Mouse (Mus musculus): ENCODE measurements around the gene Mta3. TPM values are rescaled to one million over a fixed set of nuclear protein-coding genes. Genes with fewer than 3 reads are reported as not detected.

Gene Mta3
- polyA plus RNA-seq, 1 experiment from 2014 or later, result 34.3 TPM

GRCm38 (mm10) chr17:83823835-83824234 lies 117.9 kb downstream of the Mta3 start:
- Histone ChIP-seq H3K36me3 (replicated peaks; ENCODE audit: control insufficient read depth, insufficient read depth) (no peaks in the 10 kb centered on the region), H3K4me1 (replicated peaks; ENCODE audit: control insufficient read depth, insufficient read depth, low read length) (peaks cover 13% of the 10 kb centered on the region), H3K9ac (no peak overlapping the region), H3K4me2 (replicated peaks) (no peak overlapping the region), H3K9me3 (ENCODE audit: control insufficient read depth, low read length) (no peaks in the 10 kb centered on the region), H3K4me3 (replicated peaks; ENCODE audit: low read length) (no peak overlapping the region), H3K27ac (no peak overlapping the region), H3K27me3 (ENCODE audit: control insufficient read depth, insufficient read depth, low read length) (no peaks in the 10 kb centered on the region)
- ATAC-seq (ENCODE audit: low FRiP score), result no peak
- no peak for DNase-seq (ENCODE audit: low spot score)
- 91% methylated on average over 7 of the region's 7 CpGs for whole genome bisulfite sequencing

GRCm38 (mm10) chr17:83829356-83829755 lies 123.4 kb downstream of the Mta3 start:
- 70% methylated on average over 3 of the region's 3 CpGs for WGBS
- H3K4me3 ChIP-seq (replicated peaks; ENCODE audit: low read length), result no peak overlapping the region
- ATAC-seq (ENCODE audit: low FRiP score) (no peak), DNase-seq (ENCODE audit: low spot score) (no peak)
- H3K27me3 ChIP-seq (ENCODE audit: control insufficient read depth, insufficient read depth, low read length), result no peaks in the 10 kb centered on the region
- H3K36me3 ChIP-seq (replicated peaks; ENCODE audit: control insufficient read depth, insufficient read depth), result no peaks in the 10 kb centered on the region
- H3K4me2 ChIP-seq (replicated peaks), result no peak overlapping the region
- no peak overlapping the region for H3K9ac ChIP-seq
- no peaks in the 10 kb centered on the region for H3K4me1 ChIP-seq (replicated peaks; ENCODE audit: control insufficient read depth, insufficient read depth, low read length)
- no peaks in the 10 kb centered on the region for H3K9me3 ChIP-seq (ENCODE audit: control insufficient read depth, low read length)
- H3K27ac ChIP-seq, result no peak overlapping the region

GRCm38 (mm10) chr17:83830616-83831292 lies 124.8 kb downstream of the Mta3 start:
- Histone ChIP-seq H3K27me3 (ENCODE audit: control insufficient read depth, insufficient read depth, low read length) (no peaks in the 10 kb centered on the region), H3K4me3 (replicated peaks; ENCODE audit: low read length) (no peak overlapping the region), H3K9me3 (ENCODE audit: control insufficient read depth, low read length) (no peaks in the 10 kb centered on the region), H3K36me3 (replicated peaks; ENCODE audit: control insufficient read depth, insufficient read depth) (no peaks in the 10 kb centered on the region), H3K4me2 (replicated peaks) (no peak overlapping the region), H3K4me1 (replicated peaks; ENCODE audit: control insufficient read depth, insufficient read depth, low read length) (no peaks in the 10 kb centered on the region), H3K9ac (no peak overlapping the region), H3K27ac (no peak overlapping the region)
- no peak for ATAC-seq (ENCODE audit: low FRiP score)
- no peak for DNase-seq (ENCODE audit: low spot score)
- WGBS, result 92% methylated on average over 4 of the region's 4 CpGs

DNA sequence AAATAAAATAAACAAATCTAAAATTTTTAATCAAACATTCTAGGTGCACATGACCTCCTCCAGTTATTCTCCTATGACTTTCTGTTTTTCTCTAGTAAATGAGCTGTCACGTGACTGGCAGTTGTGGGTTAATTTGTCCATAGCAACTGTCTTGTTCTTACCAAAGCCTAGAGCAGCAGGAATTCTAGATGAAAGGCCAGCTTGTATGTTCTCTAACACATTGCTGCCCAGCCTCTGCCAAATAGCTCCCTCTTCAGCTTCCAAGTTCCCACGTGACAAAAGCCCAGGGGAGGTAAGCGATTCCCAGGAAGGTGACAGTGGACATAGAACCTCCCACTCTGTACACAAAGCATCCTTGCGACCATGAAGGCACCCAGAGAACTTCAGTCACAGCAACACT lies 128.2 kb downstream of the Mta3 start:
- Histone ChIP-seq H3K27ac (no peak overlapping the region), H3K27me3 (ENCODE audit: control insufficient read depth, insufficient read depth, low read length) (no peaks in the 10 kb centered on the region), H3K4me3 (replicated peaks; ENCODE audit: low read length) (no peak overlapping the region), H3K4me1 (replicated peaks; ENCODE audit: control insufficient read depth, insufficient read depth, low read length) (no peaks in the 10 kb centered on the region), H3K9ac (no peak overlapping the region), H3K4me2 (replicated peaks) (no peak overlapping the region), H3K9me3 (ENCODE audit: control insufficient read depth, low read length) (no peaks in the 10 kb centered on the region), H3K36me3 (replicated peaks; ENCODE audit: control insufficient read depth, insufficient read depth) (no peaks in the 10 kb centered on the region)
- no peak for DNase-seq (ENCODE audit: low spot score)
- whole genome bisulfite sequencing, result 49% methylated on average over 4 of the region's 4 CpGs
- no peak for ATAC-seq (ENCODE audit: low FRiP score)

DNA sequence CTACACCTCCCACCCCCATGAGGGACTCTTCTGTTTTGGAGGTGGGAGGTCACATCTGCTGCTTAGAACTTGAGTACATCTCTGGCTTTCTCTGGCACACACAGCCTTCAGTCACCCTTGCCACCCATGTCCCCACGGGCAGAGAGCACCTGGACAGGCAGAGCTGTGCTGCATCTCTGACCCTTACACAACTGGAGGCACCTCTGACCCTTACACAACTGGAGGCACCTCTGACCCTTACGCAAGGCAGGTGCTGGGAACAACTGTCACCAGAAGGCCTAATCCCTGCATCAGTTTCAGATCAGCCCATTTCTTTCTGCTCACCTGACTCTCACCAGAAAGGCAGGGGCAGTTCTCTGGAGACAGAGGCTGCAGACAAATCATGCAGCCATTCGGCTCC lies 130.1 kb downstream of the Mta3 start:
- WGBS, result 71% methylated on average over 3 of the region's 3 CpGs
- H3K9me3 ChIP-seq (ENCODE audit: control insufficient read depth, low read length), result no peaks in the 10 kb centered on the region

GRCm38 (mm10) chr17:83837659-83838190 lies 131.8 kb downstream of the Mta3 start:
- DNase-seq (ENCODE audit: low spot score) (no peak), ATAC-seq (ENCODE audit: low FRiP score) (no peak)
- Histone ChIP-seq H3K27me3 (ENCODE audit: control insufficient read depth, insufficient read depth, low read length) (no peaks in the 10 kb centered on the region), H3K9ac (no peak overlapping the region), H3K36me3 (replicated peaks; ENCODE audit: control insufficient read depth, insufficient read depth) (no peaks in the 10 kb centered on the region), H3K4me3 (replicated peaks; ENCODE audit: low read length) (no peak overlapping the region), H3K27ac (no peak overlapping the region), H3K9me3 (ENCODE audit: control insufficient read depth, low read length) (no peaks in the 10 kb centered on the region), H3K4me2 (replicated peaks) (no peak overlapping the region), H3K4me1 (replicated peaks; ENCODE audit: control insufficient read depth, insufficient read depth, low read length) (no peaks in the 10 kb centered on the region)
- 73% methylated on average over 8 of the region's 8 CpGs for WGBS

More for the DNA sequence above, 130.1 kb downstream of the Mta3 start:
- Histone ChIP-seq H3K36me3 (replicated peaks; ENCODE audit: control insufficient read depth, insufficient read depth) (no peaks in the 10 kb centered on the region), H3K4me3 (replicated peaks; ENCODE audit: low read length) (no peak overlapping the region), H3K27ac (no peak overlapping the region), H3K4me1 (replicated peaks; ENCODE audit: control insufficient read depth, insufficient read depth, low read length) (no peaks in the 10 kb centered on the region), H3K4me2 (replicated peaks) (no peak overlapping the region), H3K9ac (no peak overlapping the region), H3K27me3 (ENCODE audit: control insufficient read depth, insufficient read depth, low read length) (no peaks in the 10 kb centered on the region)
- no peak for DNase-seq (ENCODE audit: low spot score)
- ATAC-seq (ENCODE audit: low FRiP score), result no peak

DNA sequence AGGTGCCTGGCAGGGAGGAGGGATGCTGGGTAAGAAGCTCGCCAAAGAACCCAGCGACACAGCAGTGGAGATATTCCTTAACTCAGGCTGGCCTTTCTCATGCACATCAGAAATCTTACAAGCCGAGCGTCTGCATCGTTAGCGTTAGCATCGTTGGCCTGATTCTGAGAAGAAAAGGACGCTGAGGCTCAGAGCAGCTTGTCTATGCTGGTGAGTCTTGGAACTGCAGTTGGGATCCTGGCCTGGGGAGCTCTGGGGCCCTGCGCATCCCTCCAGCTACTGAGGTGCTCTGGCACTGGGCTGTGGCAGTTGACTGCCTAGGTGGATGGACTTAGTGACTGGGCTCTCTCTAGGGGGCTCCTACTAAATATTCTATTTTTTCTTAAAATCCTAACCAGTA lies 133.2 kb downstream of the Mta3 start:
- no peak overlapping the region for H3K9ac ChIP-seq
- H3K4me3 ChIP-seq (replicated peaks; ENCODE audit: low read length), result no peak overlapping the region
- no peaks in the 10 kb centered on the region for H3K9me3 ChIP-seq (ENCODE audit: control insufficient read depth, low read length)
- WGBS, result 61% methylated on average over 9 of the region's 9 CpGs
- ATAC-seq (ENCODE audit: low FRiP score) (no peak), DNase-seq (ENCODE audit: low spot score) (no peak)
- H3K27ac ChIP-seq, result no peak overlapping the region
- no peak overlapping the region for H3K4me2 ChIP-seq (replicated peaks)
- H3K4me1 ChIP-seq (replicated peaks; ENCODE audit: control insufficient read depth, insufficient read depth, low read length), result no peaks in the 10 kb centered on the region
- no peaks in the 10 kb centered on the region for H3K36me3 ChIP-seq (replicated peaks; ENCODE audit: control insufficient read depth, insufficient read depth)
- H3K27me3 ChIP-seq (ENCODE audit: control insufficient read depth, insufficient read depth, low read length), result no peaks in the 10 kb centered on the region

- WGBS, result 85% methylated on average over 5 of the region's 5 CpGs
- ATAC-seq (ENCODE audit: low FRiP score) (no peak), DNase-seq (ENCODE audit: low spot score) (no peak)
- Histone ChIP-seq H3K27me3 (ENCODE audit: control insufficient read depth, insufficient read depth, low read length) (no peaks in the 10 kb centered on the region), H3K27ac (no peak overlapping the region), H3K4me3 (replicated peaks; ENCODE audit: low read length) (no peak overlapping the region), H3K36me3 (replicated peaks; ENCODE audit: control insufficient read depth, insufficient read depth) (no peaks in the 10 kb centered on the region), H3K4me1 (replicated peaks; ENCODE audit: control insufficient read depth, insufficient read depth, low read length) (no peaks in the 10 kb centered on the region), H3K4me2 (replicated peaks) (no peak overlapping the region), H3K9me3 (ENCODE audit: control insufficient read depth, low read length) (no peaks in the 10 kb centered on the region), H3K9ac (no peak overlapping the region)
These were observed 135.0 kb downstream of the Mta3 start for GRCm38 (mm10) chr17:83841011-83841410.

GRCm38 (mm10) chr17:83843780-83844179 lies 137.8 kb downstream of the Mta3 start:
- DNase-seq (ENCODE audit: low spot score) (no peak), ATAC-seq (ENCODE audit: low FRiP score) (no peak)
- Histone ChIP-seq H3K27me3 (ENCODE audit: control insufficient read depth, insufficient read depth, low read length) (no peaks in the 10 kb centered on the region), H3K4me3 (replicated peaks; ENCODE audit: low read length) (no peak overlapping the region), H3K4me2 (replicated peaks) (no peak overlapping the region), H3K9ac (no peak overlapping the region), H3K4me1 (replicated peaks; ENCODE audit: control insufficient read depth, insufficient read depth, low read length) (peaks cover under 1% of the 10 kb centered on the region), H3K36me3 (replicated peaks; ENCODE audit: control insufficient read depth, insufficient read depth) (no peaks in the 10 kb centered on the region), H3K27ac (no peak overlapping the region), H3K9me3 (ENCODE audit: control insufficient read depth, low read length) (no peaks in the 10 kb centered on the region)
- WGBS, result 47% methylated on average over 7 of the region's 7 CpGs

DNA sequence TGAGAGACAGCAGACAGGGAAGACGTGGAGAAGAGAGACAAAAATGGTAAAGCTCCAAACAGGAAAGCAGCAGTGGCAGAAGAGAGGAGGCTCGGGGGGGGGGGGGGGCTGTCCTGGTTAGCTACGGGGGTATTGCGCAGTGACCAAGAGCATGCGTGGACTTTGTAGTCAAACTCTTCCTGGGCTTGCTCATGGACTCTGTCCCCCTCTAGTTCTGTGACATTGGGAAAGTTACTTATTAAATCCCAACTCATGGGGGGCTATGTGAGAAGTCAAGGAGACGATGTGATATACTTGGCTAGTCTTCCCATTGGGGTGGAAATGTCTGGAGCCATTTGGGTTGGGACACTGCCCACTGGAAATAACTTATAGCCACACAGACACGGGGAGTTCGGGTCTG lies 139.6 kb downstream of the Mta3 start:
- Histone ChIP-seq H3K27ac (no peak overlapping the region), H3K36me3 (replicated peaks; ENCODE audit: control insufficient read depth, insufficient read depth) (no peaks in the 10 kb centered on the region), H3K9ac (no peak overlapping the region), H3K4me1 (replicated peaks; ENCODE audit: control insufficient read depth, insufficient read depth, low read length) (peaks cover 7% of the 10 kb centered on the region), H3K4me2 (replicated peaks) (no peak overlapping the region), H3K27me3 (ENCODE audit: control insufficient read depth, insufficient read depth, low read length) (no peaks in the 10 kb centered on the region), H3K9me3 (ENCODE audit: control insufficient read depth, low read length) (no peaks in the 10 kb centered on the region), H3K4me3 (replicated peaks; ENCODE audit: low read length) (no peak overlapping the region)
- DNase-seq (ENCODE audit: low spot score), result no peak
- 80% methylated on average over 8 of the region's 8 CpGs for WGBS
- no peak for ATAC-seq (ENCODE audit: low FRiP score)

All from hindbrain, embryonic 14.5 days (tissue).